29 mouse cellular contexts compared by ENCODE assay signal in the genomic region with DNA sequence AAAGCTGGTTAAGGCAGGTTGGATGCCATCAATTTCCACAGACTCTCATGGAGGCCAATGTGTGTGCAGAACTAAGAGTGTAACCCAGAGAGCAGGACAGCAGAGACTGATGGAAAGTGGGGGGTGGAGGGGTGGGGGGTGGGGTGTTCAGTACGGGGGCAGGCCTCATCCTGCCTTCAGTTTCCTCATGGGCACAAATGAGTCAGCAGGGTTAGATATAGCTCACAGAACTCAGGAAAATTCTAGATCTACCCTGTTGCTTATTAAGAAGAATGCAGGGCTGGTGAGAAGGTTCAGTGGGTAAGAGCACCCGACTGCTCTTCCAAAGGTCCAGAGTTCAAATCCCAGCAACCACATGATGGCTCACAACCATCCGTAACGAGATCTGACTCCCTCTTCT. TPM values are rescaled to one million over a fixed set of nuclear protein-coding genes. Genes with fewer than 3 reads are reported as not detected.
DNase-seq lines count a peak whose midpoint lies in the region; ATAC-seq lines count a peak whose summit lies in the region.
"Had no signal": no experiment of that assay in that cellular context is flagged by ENCODE, and none has a peak within 500 bp of the region (broad histone marks: within the 10 kb centered on the region; RNA-seq: fewer than 3 reads in every experiment).

No protein-coding gene starts in this region.

- ATAC-seq in embryonic facial prominence, embryonic 13.5 days (ENCODE audit: insufficient number of reproducible peaks, insufficient read depth, low FRiP score, low TSS enrichment, low read depth) = no peak
- no peak for ATAC-seq in megakaryocyte, adult 5-6 weeks (ENCODE audit: poor library complexity, severe bottlenecking)
- ATAC-seq: forebrain, embryonic 13.5 days; hindbrain, postnatal 0 days; intestine, postnatal 0 days; midbrain, embryonic 16.5 days; Patski had no signal

- H3K4me3 ChIP-seq in embryonic facial prominence, embryonic 13.5 days = no peak overlapping the region
- no peak overlapping the region for H3K4me3 ChIP-seq in embryonic facial prominence, embryonic 10.5 days
- H3K4me3 ChIP-seq in megakaryocyte, embryonic 14.5 days (replicated peaks) = peak overlapping the region; percentile 42
- H3K4me3 ChIP-seq: forebrain, embryonic 13.5 days; heart, adult 2 months; hindbrain, embryonic 12.5 days; kidney, embryonic 15.5 days; left cerebral cortex, adult 2 months; limb, embryonic 13.5 days; lung, embryonic 15.5 days; midbrain, embryonic 10.5 days had no signal

- no peaks in the 10 kb centered on the region for H3K27me3 ChIP-seq in embryonic facial prominence, embryonic 13.5 days
- H3K27me3 ChIP-seq in embryonic facial prominence, embryonic 10.5 days (replicated peaks; ENCODE audit: low read depth, poor library complexity, severe bottlenecking) = no peaks in the 10 kb centered on the region
- no peaks in the 10 kb centered on the region for H3K27me3 ChIP-seq in megakaryocyte, embryonic 14.5 days (replicated peaks)
- H3K27me3 ChIP-seq: forebrain, embryonic 13.5 days; hindbrain, embryonic 12.5 days; kidney, embryonic 15.5 days; limb, embryonic 13.5 days; lung, embryonic 15.5 days; Patski had no signal

- DNase-seq in embryonic facial prominence, embryonic 10.5 days (ENCODE audit: low spot score) = no peak
- DNase-seq in induced T-regulatory cell, adult 2 months (ENCODE audit: low read depth) = peak; percentile 28
- no peak for DNase-seq in gastrocnemius, adult 8-10 months (ENCODE audit: low spot score in 2 of 2)
- DNase-seq in layer of hippocampus, postnatal 10 days (ENCODE audit: low spot score in 2 of 2) = no peak
- no peak for DNase-seq in urinary bladder, postnatal 25 days (ENCODE audit: low spot score)
- DNase-seq: adrenal gland, postnatal 10 days; cerebellum, adult 11-12 months; cerebellum, adult 9-11 months; embryo, embryonic 11 days; heart, adult 2 months; heart, postnatal 36 days; kidney, postnatal 25 days; right cerebral cortex, postnatal 4 days had no signal

- H3K27ac ChIP-seq in embryonic facial prominence, embryonic 13.5 days = 0 out of 2 replicates have a peak overlapping the region, but pooled peaks have one; percentile 28
- H3K27ac ChIP-seq in embryonic facial prominence, embryonic 10.5 days (replicated peaks) = no peak overlapping the region
- H3K27ac ChIP-seq: forebrain, embryonic 13.5 days; heart, adult 2 months; hindbrain, embryonic 12.5 days; hindbrain, postnatal 0 days; kidney, embryonic 15.5 days; left cerebral cortex, adult 2 months; limb, embryonic 13.5 days; lung, embryonic 15.5 days; midbrain, embryonic 10.5 days had no signal

- no peak overlapping the region for H3K9ac ChIP-seq in embryonic facial prominence, embryonic 13.5 days
- H3K9ac ChIP-seq: forebrain, embryonic 13.5 days; hindbrain, embryonic 12.5 days; kidney, embryonic 15.5 days; limb, embryonic 13.5 days; lung, embryonic 15.5 days had no signal

- H3K36me3 ChIP-seq in embryonic facial prominence, embryonic 13.5 days = peaks cover 73% of the 10 kb centered on the region
- H3K36me3 ChIP-seq in embryonic facial prominence, embryonic 10.5 days (replicated peaks) = peaks cover 71% of the 10 kb centered on the region
- peaks cover 64% of the 10 kb centered on the region for H3K36me3 ChIP-seq in megakaryocyte, embryonic 14.5 days (replicated peaks; ENCODE audit: low read length)

- H3K9me3 ChIP-seq in embryonic facial prominence, embryonic 13.5 days = no peaks in the 10 kb centered on the region
- H3K9me3 ChIP-seq in embryonic facial prominence, embryonic 10.5 days = no peaks in the 10 kb centered on the region
- H3K9me3 ChIP-seq in megakaryocyte, embryonic 14.5 days = no peaks in the 10 kb centered on the region
- H3K9me3 ChIP-seq: forebrain, embryonic 13.5 days; hindbrain, embryonic 12.5 days; kidney, embryonic 15.5 days; limb, embryonic 13.5 days; lung, embryonic 15.5 days; midbrain, embryonic 10.5 days had no signal

- WGBS in embryonic facial prominence, embryonic 13.5 days = 78% methylated on average over 4 of the region's 4 CpGs
- WGBS in embryonic facial prominence, embryonic 10.5 days = 87% methylated on average over 4 of the region's 4 CpGs

- H3K4me1 ChIP-seq in embryonic facial prominence, embryonic 13.5 days = peaks cover 9% of the 10 kb centered on the region; the same call in 1 of the 2 replicates
- no peaks in the 10 kb centered on the region for H3K4me1 ChIP-seq in embryonic facial prominence, embryonic 10.5 days
- H3K4me1 ChIP-seq in megakaryocyte, embryonic 14.5 days = peaks cover 45% of the 10 kb centered on the region
- H3K4me1 ChIP-seq: forebrain, embryonic 13.5 days; hindbrain, embryonic 12.5 days; kidney, embryonic 15.5 days; limb, embryonic 13.5 days; lung, embryonic 15.5 days; midbrain, embryonic 10.5 days had no signal

- no peak overlapping the region for H3K4me2 ChIP-seq in embryonic facial prominence, embryonic 13.5 days
- H3K4me2 ChIP-seq: forebrain, embryonic 13.5 days; hindbrain, embryonic 12.5 days; kidney, embryonic 15.5 days; limb, embryonic 13.5 days; liver, embryonic 11.5 days; lung, embryonic 15.5 days had no signal

RNA-seq across cellular contexts. Expression of a gene that starts 16.7 kb away (rescaled TPM):
- 784 and 830 TPM in 2 replicates for polyA plus RNA-seq in embryonic facial prominence, embryonic 13.5 days (2015; fragmentation: Nextera tagmentation; extraction: Ambion mirVana)
- 890 and 902 TPM in 2 replicates for polyA plus RNA-seq in embryonic facial prominence, embryonic 10.5 days (2016; fragmentation: Nextera tagmentation; extraction: Ambion mirVana)
- polyA plus RNA-seq in megakaryocyte, embryonic 14.5 days (2012; ENCODE audit: insufficient read depth, low replicate concordance) = 784 and 1,500 TPM in 2 replicates
- 784 and 845 TPM in 2 replicates for total RNA-seq in megakaryocyte, adult 5-6 weeks (2015)
- total RNA-seq in megakaryocyte, adult 5-6 weeks (2017) = 315 and 355 TPM in 2 replicates
- 10 to 100 TPM; 63.8 to 81.3 (median 70.7) TPM for total RNA-seq in gastrocnemius, adult 8-10 months (2022)
- total RNA-seq in layer of hippocampus, postnatal 10 days (2021) = 100 to 1,000 TPM; 217 to 239 TPM

RNA-seq across cellular contexts. Expression of a gene that starts 17.4 kb away (rescaled TPM):
- 42.6 and 45.6 TPM in 2 replicates for polyA plus RNA-seq in embryonic facial prominence, embryonic 13.5 days (2015; fragmentation: Nextera tagmentation; extraction: Ambion mirVana)
- 23.8 and 26.8 TPM in 2 replicates for polyA plus RNA-seq in embryonic facial prominence, embryonic 10.5 days (2016; fragmentation: Nextera tagmentation; extraction: Ambion mirVana)
- 12.5 and 24.2 TPM in 2 replicates for polyA plus RNA-seq in megakaryocyte, embryonic 14.5 days (2012; ENCODE audit: insufficient read depth, low replicate concordance)
- total RNA-seq in megakaryocyte, adult 5-6 weeks (2015) = 22.2 and 26.2 TPM in 2 replicates
- 17.6 and 26.5 TPM in 2 replicates for total RNA-seq in megakaryocyte, adult 5-6 weeks (2017)
- total RNA-seq in gastrocnemius, adult 8-10 months (2022) = 10 to 100 TPM; 21.7 to 23.9 (median 22.7) TPM
- total RNA-seq in layer of hippocampus, postnatal 10 days (2021) = 10 to 100 TPM; 42.6 to 43.3 TPM

RNA-seq across cellular contexts. Expression of a gene that starts 26.4 kb away (rescaled TPM):
- polyA plus RNA-seq in embryonic facial prominence, embryonic 13.5 days (2015; fragmentation: Nextera tagmentation; extraction: Ambion mirVana) = 73.4 and 77.7 TPM in 2 replicates
- polyA plus RNA-seq in embryonic facial prominence, embryonic 10.5 days (2016; fragmentation: Nextera tagmentation; extraction: Ambion mirVana) = 88.3 and 97.5 TPM in 2 replicates
- 29.3 and 63.2 TPM in 2 replicates for polyA plus RNA-seq in megakaryocyte, embryonic 14.5 days (2012; ENCODE audit: insufficient read depth, low replicate concordance)
- total RNA-seq in megakaryocyte, adult 5-6 weeks (2015) = 33.4 and 37.4 TPM in 2 replicates
- 36.3 and 37.7 TPM in 2 replicates for total RNA-seq in megakaryocyte, adult 5-6 weeks (2017)
- 10 to 100 TPM; 17.7 to 27.2 (median 21.4) TPM for total RNA-seq in gastrocnemius, adult 8-10 months (2022)
- 10 to 100 TPM; 30.4 to 31.4 TPM for total RNA-seq in layer of hippocampus, postnatal 10 days (2021)

RNA-seq across cellular contexts. Expression of a gene that starts 26.6 kb away (rescaled TPM):
- 78.6 and 84.4 TPM in 2 replicates for polyA plus RNA-seq in embryonic facial prominence, embryonic 13.5 days (2015; fragmentation: Nextera tagmentation; extraction: Ambion mirVana)
- 56.9 and 58.1 TPM in 2 replicates for polyA plus RNA-seq in embryonic facial prominence, embryonic 10.5 days (2016; fragmentation: Nextera tagmentation; extraction: Ambion mirVana)
- 14.3 and 18.3 TPM in 2 replicates for polyA plus RNA-seq in megakaryocyte, embryonic 14.5 days (2012; ENCODE audit: insufficient read depth, low replicate concordance)
- 55.4 and 61.3 TPM in 2 replicates for total RNA-seq in megakaryocyte, adult 5-6 weeks (2015)
- 38.5 and 42.6 TPM in 2 replicates for total RNA-seq in megakaryocyte, adult 5-6 weeks (2017)
- total RNA-seq in gastrocnemius, adult 8-10 months (2022) = 10 to 100 TPM; 44.9 to 48.8 (median 45.4) TPM
- 10 to 100 TPM; 32.5 to 33.7 TPM for total RNA-seq in layer of hippocampus, postnatal 10 days (2021)

RNA-seq across cellular contexts. Expression of a gene that starts 41.8 kb away (rescaled TPM):
- 19.6 and 19.7 TPM in 2 replicates for polyA plus RNA-seq in embryonic facial prominence, embryonic 13.5 days (2015; fragmentation: Nextera tagmentation; extraction: Ambion mirVana)
- 18.1 and 23.2 TPM in 2 replicates for polyA plus RNA-seq in embryonic facial prominence, embryonic 10.5 days (2016; fragmentation: Nextera tagmentation; extraction: Ambion mirVana)
- polyA plus RNA-seq in megakaryocyte, embryonic 14.5 days (2012; ENCODE audit: insufficient read depth, low replicate concordance) = not detected in 2 replicates
- total RNA-seq in megakaryocyte, adult 5-6 weeks (2015) = 0.55 TPM in 1 of 2 replicates, not detected in the other
- total RNA-seq in megakaryocyte, adult 5-6 weeks (2017) = 0.33 TPM in 1 of 2 replicates, not detected in the other
- total RNA-seq in gastrocnemius, adult 8-10 months (2022) = 1 to 10 TPM; 5.4 to 9.4 (median 8.1) TPM
- total RNA-seq in layer of hippocampus, postnatal 10 days (2021) = 10 to 100 TPM; 23.3 to 27.6 TPM
- total RNA-seq: neutrophil, adult 5-6 weeks had no signal
